Mouse (Mus musculus) spleen, adult 18-20 months (tissue): ENCODE measurements around the gene Gng2.

Experiments used
- DNase-seq, 2 experiments: peaks; one replicate each; pipeline ENCODE4 v3.0.0; 2022; ENCODE audit warnings: mixed read lengths in 2 of 2

The Gng2 gene

GRCm38 (mm10) chr14:19976421-19977270 is 781 bp downstream of the Gng2 start:
- peak; percentile 55 to 66 for DNase-seq

DNA sequence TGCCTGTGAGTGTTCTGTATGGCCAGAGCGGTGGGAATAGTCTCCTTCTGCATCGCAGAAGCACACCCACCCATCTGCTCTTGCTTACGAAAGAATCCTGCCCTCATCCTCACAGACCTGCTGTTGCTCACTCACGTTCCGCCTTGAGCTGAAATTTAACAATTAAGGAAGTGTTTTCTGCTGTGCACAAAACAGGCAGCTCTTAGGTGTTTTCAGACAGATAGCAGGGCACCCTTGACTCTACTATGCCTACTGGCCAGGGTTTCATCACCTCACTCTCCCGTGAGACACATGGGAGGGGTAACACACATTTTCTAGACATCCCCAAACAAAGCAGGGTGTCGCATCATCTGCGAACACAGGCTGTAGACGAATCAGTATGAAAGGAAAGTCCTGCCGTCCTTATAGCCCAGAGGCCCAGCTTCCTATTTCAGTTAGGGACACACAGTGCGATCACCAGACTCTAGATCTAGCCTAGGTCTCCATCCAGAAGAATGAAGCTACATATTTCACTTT is 2.4 kb downstream of the Gng2 start:
- no peak for DNase-seq

DNA sequence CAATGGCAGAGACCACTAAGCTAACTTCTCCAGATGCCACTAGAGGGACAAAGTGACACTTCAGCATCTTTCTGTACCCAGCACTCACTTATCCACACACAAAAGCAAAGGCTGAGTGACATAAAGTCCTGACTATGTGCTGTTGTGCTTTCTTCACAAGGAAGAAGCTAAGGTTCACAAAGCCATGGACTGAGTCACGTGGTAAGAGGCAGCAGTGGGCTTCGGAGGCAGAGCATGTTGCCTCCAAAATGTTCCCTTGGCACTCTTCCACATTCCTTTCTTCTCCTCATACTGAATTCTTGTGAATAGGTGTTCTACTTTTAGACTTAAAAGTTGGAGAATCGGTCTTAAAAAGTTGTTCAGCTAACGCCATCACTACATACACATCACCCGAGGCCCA is 3.0 kb downstream of the Gng2 start:
- DNase-seq: no peak

DNA sequence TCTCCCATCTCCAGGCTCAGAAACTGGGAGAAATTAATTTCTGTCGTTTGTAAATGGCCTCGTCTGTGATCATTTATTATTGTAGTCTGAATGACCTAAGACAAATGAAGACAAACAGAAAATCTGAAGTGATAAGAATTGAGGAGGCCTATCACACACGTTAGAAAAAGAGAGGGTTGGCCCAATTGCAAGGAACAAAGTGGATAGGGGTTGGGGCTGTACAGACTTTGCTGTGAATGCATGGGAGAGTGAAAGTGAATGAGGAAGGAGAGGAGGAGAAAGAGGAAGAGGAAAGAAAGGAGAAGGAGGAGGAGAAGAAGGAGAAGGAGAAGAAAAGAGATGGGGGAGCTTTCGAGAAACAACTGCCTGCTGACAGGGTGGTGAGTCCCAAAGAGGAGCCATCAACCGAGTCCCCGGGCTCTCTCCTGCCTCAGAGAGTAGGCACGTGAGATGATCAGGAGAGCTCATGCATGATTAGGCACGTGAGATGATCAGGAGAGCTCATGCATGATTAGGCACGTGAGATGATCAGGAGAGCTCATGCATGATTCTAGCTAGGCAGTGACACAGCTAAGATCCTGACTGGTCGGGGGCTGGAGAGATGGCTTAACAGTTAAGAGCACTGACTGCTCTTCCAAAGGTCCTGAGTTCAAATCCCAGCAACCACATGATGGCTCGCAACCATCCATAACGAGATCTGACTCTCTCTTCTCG is 5.0 kb downstream of the Gng2 start:
- DNase-seq: no peak

DNA sequence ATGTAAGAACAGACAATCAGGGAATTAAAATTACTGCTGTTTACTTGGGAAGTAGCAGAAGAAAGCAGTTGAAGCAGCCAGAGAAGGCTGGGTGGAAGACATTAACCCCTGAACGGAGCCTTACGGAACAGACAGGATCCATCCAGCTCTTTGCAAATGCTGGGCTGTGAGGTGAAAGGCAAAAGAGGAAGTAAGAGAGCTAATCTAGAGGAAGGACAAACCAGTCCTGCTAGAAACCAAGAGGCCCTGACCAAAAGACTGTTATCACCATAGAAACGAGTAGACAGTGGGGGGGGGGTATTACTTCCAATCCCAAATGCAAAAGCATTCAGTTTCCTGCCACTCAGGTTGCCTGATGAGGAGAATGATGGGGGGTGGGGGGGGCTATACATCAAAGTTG is 6.6 kb downstream of the Gng2 start:
- DNase-seq: no peak

DNA sequence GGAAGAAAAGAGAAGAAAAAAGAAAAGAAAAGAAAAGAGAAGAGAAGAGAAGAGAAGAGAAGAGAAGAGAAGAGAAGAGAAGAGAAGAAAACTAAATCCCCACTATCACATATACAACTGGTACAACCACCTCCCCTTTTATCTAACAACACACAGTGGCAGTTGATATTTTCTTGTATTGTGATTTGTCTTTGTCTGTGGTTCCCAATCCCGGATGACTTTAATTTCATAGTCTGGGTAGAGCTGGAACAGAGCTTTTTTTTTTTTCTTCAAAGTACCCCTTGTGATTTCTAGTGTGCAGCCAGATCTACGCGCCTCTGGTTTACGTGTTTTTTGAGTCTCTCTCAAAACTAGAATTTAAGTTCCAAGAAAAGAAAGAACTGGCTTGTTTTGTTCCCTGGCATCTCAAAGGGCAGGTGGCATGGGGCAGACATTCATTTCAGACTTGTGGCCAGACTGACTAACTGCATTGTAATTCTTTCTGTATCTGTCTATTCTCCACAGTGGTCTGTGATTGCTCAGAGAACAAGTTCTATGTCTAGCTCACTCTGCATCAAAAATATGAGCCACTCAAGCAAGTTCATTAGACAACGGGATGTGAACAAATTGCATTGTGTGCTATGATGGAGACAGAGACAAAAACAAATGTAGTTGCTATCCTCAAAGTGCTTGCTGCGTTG is 7.2 kb downstream of the Gng2 start:
- no peak for DNase-seq

DNA sequence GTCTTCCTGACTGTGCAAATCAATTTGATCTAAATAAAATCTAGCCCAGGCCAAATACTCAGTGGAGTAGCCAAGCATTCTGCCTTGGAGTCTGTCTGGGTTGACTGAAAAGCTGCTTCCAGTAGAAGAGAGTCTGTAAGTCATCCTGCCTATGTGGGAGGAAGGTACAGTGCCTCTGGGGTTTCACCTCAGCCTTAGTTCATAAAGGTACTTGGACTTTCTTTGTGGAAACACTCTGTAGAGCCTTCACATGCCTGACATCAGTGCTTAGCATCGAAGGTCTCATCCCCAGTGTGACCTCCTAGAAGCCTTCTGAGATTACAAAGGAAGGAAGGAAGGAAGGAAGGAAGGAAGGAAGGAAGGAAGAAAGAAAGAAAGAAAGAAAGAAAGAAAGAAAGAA is 7.9 kb downstream of the Gng2 start:
- DNase-seq: no peak

DNA sequence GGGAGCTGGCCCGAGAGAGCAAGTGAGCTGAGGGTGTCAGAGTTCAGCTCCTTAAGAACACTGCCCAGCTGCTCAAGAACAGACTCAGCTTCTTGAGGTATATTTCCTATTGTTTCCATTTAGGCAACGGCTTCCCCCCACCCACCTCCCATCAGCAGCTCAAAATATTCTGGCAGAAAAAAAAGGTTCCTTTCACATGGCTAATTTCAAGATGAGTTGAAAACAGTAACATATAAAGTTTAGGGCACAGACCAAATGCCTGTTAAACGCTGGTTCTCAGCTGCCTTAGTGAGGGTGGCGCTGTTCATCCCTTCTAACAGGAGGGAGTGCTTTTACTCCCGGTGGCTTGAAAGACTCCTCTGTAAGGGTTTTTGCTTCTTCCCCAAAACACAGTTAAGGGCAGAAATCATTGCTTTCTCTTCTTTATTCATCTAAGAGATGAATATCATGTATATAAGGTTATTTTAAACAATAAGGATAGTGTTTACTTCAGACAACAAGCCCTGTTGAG is 8.4 kb downstream of the Gng2 start:
- no peak for DNase-seq

- DNase-seq: peak; percentile 18 to 32
Observed at GRCm38 (mm10) chr14:19968321-19969010, 9.0 kb downstream of the Gng2 start.

DNA sequence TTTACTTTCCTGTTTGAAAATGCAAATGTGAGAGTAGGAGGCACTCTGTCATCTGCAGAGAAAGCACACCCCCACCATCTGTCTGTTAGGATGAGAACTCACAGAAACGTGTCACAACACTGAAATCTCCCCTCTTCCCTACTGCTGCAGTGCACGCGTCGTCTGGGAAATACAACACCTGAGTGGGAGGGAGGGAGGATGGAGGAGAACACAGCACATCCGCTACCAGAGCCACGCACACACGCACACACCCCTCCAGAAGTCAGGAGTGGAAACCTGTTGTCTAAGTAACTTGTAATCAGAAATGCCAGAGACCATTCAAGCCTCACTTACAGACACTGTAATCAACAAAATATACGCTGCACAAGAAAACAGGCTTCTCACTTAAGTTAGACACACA is 9.9 kb downstream of the Gng2 start:
- DNase-seq: no peak

- DNase-seq: no peak
Observed at GRCm38 (mm10) chr14:19963961-19964505, 13.4 kb downstream of the Gng2 start.

DNA sequence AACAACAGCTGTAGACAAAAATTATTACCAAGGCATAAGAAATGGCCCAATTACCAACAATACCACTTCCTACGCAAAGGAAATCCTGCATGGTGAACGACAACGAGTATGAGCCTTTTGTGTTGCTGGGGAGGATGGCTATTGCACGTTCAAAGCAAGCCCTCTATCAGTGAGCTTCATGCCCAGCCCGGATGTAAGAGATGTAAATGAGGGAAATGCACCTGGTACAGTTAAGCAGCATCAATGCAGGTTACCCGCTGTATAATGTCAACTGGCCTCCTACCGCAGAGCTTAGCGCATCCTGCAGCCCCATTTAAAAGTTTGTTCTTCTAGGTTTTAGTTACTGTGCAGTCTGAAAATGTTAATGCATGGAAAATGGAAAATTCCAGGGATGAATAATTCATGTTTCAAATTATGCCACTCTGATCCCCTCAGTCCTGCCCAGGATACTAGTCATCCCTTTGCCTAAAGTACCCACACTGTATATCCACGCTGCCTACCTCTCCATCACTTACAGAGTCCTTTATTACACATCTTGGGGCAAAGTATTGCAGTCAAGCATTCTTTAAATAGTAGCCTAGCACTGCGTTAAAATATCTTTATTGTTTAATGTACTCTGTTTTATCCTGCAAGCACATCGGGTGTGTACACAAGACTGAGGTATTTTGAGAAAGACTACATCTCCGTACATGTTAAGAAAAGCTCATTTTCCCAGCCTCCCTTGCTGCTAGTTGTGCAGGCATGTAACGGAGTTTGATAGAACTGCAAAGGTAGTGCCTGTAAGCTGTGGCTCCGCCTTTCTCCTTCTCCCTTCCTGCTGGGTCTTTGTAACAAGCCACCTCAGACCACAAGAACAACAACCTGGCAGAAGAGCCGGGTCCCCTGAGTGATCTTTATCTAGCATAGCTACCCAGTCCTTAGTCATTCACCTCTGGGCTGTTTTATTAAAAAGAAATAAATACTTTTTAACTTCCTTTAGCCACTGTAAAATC is 15.2 kb downstream of the Gng2 start:
- no peak for DNase-seq

GRCm38 (mm10) chr14:19959860-19960259 is 17.6 kb downstream of the Gng2 start:
- no peak for DNase-seq

GRCm38 (mm10) chr14:19955077-19955476 is 22.4 kb downstream of the Gng2 start:
- DNase-seq: no peak

DNA sequence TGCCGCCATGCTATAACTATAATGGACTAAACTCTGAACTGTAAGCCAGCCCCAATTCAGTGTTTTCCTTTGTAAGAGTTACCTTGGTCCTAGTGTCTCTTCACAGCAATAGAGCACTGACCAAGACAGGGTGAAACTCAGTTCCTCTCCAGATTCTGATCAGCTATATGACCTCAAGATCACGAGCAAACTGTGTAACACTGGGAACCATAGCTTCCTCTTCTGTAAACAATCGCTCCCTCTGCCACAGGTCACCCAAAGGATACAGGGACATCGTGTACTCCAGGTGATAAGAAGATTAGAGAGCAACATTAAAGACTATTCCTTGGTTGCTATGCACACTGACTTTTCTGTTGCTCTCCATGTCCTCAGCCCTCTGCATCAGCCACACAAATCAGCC is 26.6 kb downstream of the Gng2 start:
- DNase-seq: no peak

GRCm38 (mm10) chr14:19949475-19949874 is 28.0 kb downstream of the Gng2 start:
- DNase-seq: no peak

GRCm38 (mm10) chr14:19946221-19946620 is 31.2 kb downstream of the Gng2 start:
- DNase-seq: no peak

DNA sequence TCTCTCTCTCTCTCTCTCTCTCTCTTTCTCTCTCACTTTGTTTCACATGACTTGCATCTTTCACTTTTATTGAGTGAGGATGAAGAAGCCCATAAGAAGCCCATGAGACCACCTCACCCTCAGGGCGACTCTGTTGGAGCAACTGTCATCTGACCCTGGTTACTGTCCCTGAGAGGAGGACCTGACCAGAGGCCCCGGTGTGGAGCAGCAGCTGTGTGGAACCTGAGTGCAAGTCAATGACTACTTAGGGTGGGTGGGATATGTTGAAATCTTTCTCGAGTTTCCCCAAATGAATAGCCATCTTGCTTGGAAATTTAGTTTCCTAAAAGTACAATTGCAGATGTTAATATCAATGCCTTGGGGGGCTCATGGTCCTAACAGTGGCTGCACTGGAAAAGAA is 34.7 kb downstream of the Gng2 start:
- DNase-seq: no peak

- no peak for DNase-seq
Observed at GRCm38 (mm10) chr14:19942329-19942728, 35.1 kb downstream of the Gng2 start.

DNA sequence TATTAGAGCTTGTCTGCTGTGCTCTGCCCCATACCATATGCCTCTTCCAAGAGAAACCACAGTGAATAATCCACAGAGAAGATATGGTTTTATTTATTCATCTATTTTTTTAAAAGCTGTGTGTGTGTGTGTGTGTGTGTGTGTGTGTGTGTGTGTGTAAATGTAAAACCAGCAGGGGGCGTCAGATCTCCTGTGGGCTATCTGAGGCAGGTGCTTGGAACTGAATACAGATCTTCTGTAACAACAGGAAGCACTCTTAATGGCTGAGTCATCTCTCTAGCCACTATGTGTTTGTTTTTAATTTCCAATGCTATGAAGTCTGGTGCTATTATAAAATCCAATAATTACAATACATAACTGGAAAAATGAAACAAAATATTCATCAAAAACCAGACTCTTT is 37.4 kb downstream of the Gng2 start:
- DNase-seq: no peak

DNA sequence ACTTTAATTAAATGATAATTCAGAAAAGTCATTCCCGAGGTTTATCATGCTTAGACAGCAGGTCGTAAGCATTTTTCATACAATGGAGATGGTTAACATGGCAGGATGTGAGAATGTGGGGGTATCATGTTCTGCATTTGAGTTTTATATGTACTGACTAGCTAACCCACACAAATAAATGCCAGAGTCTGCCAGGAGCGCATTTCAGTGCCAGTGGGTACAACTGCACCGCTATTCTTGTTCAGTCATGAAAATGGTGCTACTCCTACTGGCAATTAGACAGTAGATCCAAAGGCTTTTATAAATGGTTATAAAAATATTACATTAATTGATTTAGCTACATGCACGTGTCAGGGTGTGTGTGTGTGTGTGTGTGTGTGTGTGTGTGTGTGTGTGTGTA is 38.9 kb downstream of the Gng2 start:
- DNase-seq: no peak
